Mouse (Mus musculus) c-Kit-negative CD71-positive TER-119-positive erythroid progenitor cells, embryonic 14.5 days (primary cell): ENCODE measurements around the gene Foxs1.
A peak's percentile ranks its signal among the peaks of the same experiment; 100 is the strongest.

ENCODE experiments used
- DNase-seq: peaks from one replicate; pipeline ENCODE4 v3.0.0-alpha.2; 2013; ENCODE audit warnings: low read depth, low spot score

Foxs1 gene

GRCm38 (mm10) chr2:152933048-152933447 lies at the start of gene Foxs1:
Gene Foxs1 (minus strand): TSS chr2:152933208.
- no peak for DNase-seq

GRCm38 (mm10) chr2:152976991-152977390 lies 44.0 kb upstream of the Foxs1 start:
- no peak for DNase-seq

DNA sequence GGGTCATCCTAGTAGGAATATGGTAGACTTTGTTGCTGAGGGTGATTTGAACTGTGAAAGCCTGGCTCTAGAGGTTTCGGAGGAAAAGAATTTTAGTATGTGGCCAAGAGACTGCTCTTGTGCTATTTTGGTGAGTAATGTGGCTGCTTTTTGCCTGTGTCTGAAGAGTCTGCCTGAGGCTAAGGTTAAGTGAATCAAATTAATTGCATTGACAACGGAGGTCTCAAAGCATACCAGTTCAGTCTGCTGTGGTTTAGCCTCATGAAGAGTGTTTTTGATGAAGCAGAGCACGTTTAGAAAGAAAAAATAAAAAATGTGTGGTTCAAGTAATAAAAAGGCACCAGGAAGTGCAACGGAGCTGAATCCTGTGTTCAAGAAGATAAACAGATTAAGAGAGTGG lies 32.5 kb upstream of the Foxs1 start:
- no peak for DNase-seq

DNA sequence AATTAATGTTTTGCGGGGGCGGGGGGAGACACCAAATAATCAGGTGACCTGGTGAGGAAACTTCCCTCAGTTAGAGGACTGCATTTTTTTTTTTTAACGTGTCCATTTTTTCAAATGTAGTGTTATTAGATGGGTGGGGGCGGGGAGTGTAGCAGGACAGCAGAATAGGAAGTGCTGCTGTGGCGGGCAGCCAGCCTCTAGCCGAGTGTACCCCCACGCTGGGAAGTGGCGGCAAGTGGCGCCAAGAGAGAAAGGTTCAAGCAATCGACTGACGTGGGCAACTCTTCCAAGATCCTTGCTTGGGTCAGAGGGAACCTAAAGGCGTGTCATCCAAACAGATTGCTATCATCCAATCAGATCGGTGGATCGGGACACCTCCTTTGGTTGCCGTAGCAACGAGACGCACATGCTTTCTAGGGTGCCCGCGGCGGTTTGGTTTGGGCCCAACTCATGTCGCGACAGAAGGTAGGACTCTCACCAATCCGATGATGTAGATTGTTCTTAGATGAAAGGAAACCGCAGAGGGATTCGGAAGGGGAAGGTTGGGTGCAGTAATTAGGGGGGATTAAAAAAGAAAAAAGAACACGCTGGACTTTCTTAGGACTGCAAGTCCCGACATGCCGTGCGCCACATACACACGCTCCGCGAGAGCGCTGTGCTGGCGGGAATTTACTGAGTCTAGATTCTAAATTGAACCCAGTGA lies 29.2 kb upstream of the Foxs1 start, which contains the start of gene Ttll9:
Gene Ttll9, plus strand, starts transcription at position 395 of the 703 bp plus-strand sequence.
- no peak for DNase-seq

GRCm38 (mm10) chr2:152958116-152958515 lies 25.1 kb upstream of the Foxs1 start:
- no peak for DNase-seq

GRCm38 (mm10) chr2:152951850-152952720 lies 19.1 kb upstream of the Foxs1 start:
- DNase-seq, result no peak

DNA sequence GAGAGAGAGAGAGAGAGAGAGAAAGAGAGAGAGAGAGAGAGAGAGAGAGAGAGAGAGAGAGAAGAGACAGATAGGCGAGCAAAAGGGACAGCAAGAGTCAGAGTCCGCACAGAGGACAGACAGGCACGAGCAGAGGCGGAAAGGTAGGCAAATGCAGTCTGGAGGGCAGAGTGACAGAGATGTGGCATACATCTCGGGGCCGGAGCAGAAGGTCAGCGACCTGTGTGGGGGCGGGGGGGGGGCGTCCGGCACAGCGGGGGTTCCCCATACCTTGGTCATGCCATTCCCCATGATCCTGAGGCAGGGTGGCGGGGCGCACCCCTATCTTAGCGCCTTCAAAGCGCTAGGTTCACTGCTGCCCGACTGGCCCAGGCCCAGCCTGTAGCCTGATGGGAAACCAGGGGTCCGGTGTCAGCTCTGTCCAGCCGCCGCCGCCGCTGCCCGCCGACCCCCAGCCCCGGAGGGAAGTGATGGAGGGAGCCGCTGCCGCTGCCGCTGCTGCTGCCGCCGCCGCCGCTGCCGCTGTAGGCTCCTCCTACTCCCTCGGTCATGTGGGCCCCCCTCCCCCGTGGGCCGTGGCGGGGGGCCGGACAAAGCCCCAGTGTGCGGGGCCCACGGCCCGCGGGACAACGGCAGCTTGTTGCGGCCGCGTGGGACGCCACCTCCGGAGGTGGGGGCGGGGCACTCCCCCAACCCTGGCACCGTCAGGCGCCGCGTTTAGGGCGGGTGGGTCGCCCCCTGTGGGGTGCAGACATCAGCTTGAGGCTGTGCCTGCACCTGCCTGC lies 18.2 kb upstream of the Foxs1 start, which contains the start of gene Dusp15:
Gene Dusp15, minus strand, starts transcription at position 634 of the 785 bp plus-strand sequence.
- no peak for DNase-seq

- DNase-seq, result no peak
These were observed 17.5 kb upstream of the Foxs1 start for GRCm38 (mm10) chr2:152950358-152951064.

DNA sequence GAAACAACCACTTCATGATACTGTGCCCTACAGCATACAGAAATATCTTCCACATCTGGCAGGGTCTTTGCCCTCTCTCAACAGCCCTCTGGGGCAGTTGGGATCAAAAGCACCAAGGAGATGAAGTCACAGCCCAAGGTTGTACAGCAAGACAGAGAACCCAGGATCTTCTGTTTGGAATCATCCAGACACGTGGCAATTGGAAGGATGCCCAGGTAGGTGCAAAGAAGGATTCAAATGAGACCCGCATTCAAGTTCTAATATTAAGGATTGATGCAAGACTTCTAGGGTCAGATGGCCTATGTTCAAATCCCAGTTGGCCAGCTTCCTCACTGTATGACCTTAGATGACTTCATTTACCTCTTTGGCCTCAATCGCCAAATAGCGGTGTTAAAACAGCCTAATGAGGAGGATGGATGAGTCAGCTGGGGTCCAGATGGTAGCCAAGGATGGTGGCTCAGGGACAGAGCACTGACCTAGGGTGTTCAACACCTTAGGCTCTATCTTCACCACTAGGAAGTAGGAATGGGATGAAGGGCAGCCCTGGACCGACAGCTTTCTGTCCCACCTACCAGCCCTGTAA lies 15.5 kb upstream of the Foxs1 start:
- DNase-seq, result no peak

- no peak for DNase-seq
These were observed 14.1 kb upstream of the Foxs1 start for GRCm38 (mm10) chr2:152947098-152947497.

- DNase-seq, result no peak
These were observed 11.0 kb upstream of the Foxs1 start for GRCm38 (mm10) chr2:152944013-152944412.

DNA sequence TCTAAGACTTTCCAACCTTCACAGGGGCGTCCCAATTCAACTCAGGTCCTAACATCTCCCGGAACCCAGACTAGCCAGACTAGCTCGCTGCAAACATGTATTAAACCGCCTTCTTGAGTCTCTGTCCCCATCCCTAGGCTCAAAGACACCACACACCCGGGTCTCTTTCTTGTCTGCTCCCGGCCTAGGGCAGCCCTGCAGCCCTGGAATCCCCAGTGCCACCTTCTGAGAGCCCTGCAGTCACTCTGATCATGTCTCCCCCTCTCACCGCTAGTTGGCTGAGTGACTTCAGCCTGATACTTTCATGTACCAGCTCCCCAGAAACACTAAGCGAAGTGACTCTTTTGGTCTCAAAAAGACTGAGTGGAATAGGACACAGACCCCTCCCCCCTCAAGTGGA lies 10.6 kb upstream of the Foxs1 start:
- DNase-seq, result no peak

DNA sequence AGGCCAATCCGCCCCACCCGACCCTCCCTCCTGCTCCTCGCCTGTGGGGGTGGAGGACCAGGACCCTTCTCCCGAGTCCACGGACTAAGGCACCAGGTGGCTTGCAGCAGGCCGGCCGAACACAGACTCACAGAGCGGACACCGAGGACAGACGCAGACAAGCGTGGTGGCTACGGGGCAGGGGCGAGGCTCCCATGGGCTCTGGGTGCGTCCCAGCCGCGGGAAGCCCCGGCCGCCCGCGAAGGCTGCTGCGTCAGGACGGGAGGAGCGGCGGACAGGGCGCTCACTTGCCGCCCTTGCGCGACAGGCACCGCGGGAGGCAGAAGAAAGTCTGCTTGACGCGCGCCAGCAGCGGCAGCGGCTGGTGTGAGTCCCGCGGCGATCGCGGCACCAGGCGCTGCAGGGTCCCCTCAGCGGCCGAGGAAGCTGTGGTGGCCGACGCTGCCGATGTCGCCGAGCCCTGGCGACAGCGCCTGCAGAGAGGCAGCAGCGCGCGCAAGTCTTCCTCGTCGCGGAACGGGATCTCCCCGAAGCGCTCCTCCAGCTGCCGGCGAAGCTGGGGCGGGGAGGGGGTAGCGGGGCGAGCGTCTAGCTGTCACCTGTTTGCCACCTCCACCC lies 10.0 kb upstream of the Foxs1 start:
- no peak for DNase-seq

DNA sequence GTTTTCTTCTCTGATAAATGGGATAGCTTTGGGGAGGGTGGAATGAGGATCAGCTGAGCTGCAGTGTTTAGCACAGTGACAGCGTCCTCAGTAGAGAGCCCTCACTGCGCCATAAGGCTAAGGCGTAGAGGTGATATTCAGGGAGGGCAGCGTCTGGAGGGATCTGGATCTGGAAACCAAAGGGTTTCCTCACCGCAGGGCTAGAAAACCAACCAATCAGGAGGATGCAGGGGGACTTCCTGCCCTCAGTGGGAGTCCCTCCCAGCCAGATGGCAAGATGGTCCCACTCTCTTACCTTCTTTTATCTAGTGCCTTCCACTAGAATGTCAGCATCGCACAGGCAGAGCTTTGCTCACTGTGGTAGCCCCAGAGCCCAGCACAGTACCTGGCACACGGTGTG lies 8.8 kb upstream of the Foxs1 start:
- no peak for DNase-seq

GRCm38 (mm10) chr2:152941106-152941505 lies 8.1 kb upstream of the Foxs1 start:
- DNase-seq, result no peak

GRCm38 (mm10) chr2:152939846-152940245 lies 6.8 kb upstream of the Foxs1 start:
- no peak for DNase-seq

DNA sequence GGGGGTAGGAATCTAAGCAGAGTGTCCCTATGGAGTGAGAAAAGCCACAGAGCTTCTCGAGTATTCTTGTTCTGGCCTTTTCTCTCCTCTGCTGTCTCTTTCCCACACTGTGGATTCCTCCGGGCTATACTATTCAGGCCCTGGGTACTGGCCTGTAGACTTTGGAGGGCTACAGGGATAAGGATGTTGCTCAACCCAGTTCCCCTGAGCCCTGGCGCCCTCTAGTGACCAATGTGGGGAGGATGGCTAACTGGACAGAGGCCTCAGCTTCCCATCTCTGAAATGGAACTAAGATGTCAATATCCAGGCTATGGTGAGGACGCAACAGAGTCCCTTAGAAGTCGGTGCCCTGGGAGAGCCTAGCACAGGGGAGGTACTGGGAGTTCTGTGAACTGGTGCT lies 606 bp upstream of the Foxs1 start:
- peak; percentile 27 for DNase-seq

- no peak for DNase-seq
These were observed 1.4 kb downstream of the Foxs1 start for GRCm38 (mm10) chr2:152931456-152932160.

- no peak for DNase-seq
These were observed 2.7 kb downstream of the Foxs1 start for GRCm38 (mm10) chr2:152930276-152930675.

GRCm38 (mm10) chr2:152928988-152929370 lies 4.0 kb downstream of the Foxs1 start:
- DNase-seq, result no peak
